11 mouse cellular contexts compared by ENCODE assay signal in the genomic region with DNA sequence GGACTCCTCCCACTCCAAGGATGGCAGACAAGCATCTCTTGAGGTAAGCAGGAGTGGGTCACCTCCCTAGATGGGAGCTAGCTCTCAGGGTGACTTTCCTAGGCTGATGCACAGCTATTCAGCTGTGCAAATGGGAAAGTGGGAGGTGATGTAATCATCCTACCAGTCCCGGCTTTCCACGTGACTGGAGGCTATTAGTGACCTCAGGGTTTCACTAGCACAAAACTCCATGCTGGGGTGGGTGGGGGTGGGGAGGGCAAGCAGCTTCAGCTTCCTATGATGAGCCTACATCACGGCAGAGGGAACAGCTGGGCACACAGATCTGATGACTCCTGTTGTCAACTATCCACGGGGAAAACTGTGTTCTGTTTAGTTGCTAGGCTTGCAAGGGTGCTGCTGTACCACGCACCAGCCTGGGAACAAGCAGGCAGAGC. TPM values are rescaled to one million over a fixed set of nuclear protein-coding genes. Genes with fewer than 3 reads are reported as not detected.
DNase-seq lines count a peak whose midpoint lies in the region; ATAC-seq and TF ChIP-seq lines count a peak whose summit lies in the region.
"Had no signal": no experiment of that assay in that cellular context is flagged by ENCODE, and none has a peak within 500 bp of the region (broad histone marks: within the 10 kb centered on the region; RNA-seq: fewer than 3 reads in every experiment).

No protein-coding gene starts in this region.

- no peak for ATAC-seq in intestine, embryonic 14.5 days (replicated peaks; ENCODE audit: low FRiP score, low TSS enrichment, low read depth)
- ATAC-seq in intestine, postnatal 0 days, result no peak
- peak; percentile 37; the same call in 1 of the 2 replicates for ATAC-seq in hindbrain, embryonic 16.5 days

- no peaks in the 10 kb centered on the region for H3K9me3 ChIP-seq in intestine, embryonic 14.5 days (ENCODE audit: control insufficient read depth, low read length)
- no peaks in the 10 kb centered on the region for H3K9me3 ChIP-seq in intestine, postnatal 0 days (ENCODE audit: control insufficient read depth)
- H3K9me3 ChIP-seq in hindbrain, embryonic 16.5 days (ENCODE audit: control insufficient read depth, low read length), result no peaks in the 10 kb centered on the region

- H3K4me1 ChIP-seq in intestine, embryonic 14.5 days (replicated peaks; ENCODE audit: control insufficient read depth, insufficient read depth, low read length), result peaks cover 13% of the 10 kb centered on the region; the same call in 1 of the 2 replicates
- no peaks in the 10 kb centered on the region for H3K4me1 ChIP-seq in intestine, postnatal 0 days (replicated peaks; ENCODE audit: control insufficient read depth, insufficient read depth, low read length)
- H3K4me1 ChIP-seq in hindbrain, embryonic 16.5 days (ENCODE audit: control insufficient read depth, insufficient read depth, low read depth, low read length), result no peaks in the 10 kb centered on the region

- no peak overlapping the region for H3K4me2 ChIP-seq in intestine, embryonic 14.5 days (ENCODE audit: low read length)
- H3K4me2 ChIP-seq in intestine, postnatal 0 days (replicated peaks; ENCODE audit: low read depth), result no peak overlapping the region
- no peak overlapping the region for H3K4me2 ChIP-seq in hindbrain, embryonic 16.5 days (ENCODE audit: low read length)

- TF ChIP-seq CTCF in intestine, postnatal 0 days (IDR thresholded peaks at IDR 0.05; ENCODE audit: low read depth), result no peak

- no peaks in the 10 kb centered on the region for H3K36me3 ChIP-seq in intestine, embryonic 14.5 days (ENCODE audit: control insufficient read depth, insufficient read depth, low read length)
- no peaks in the 10 kb centered on the region for H3K36me3 ChIP-seq in intestine, postnatal 0 days (ENCODE audit: control insufficient read depth, insufficient read depth)
- no peaks in the 10 kb centered on the region for H3K36me3 ChIP-seq in hindbrain, embryonic 16.5 days (ENCODE audit: control insufficient read depth, insufficient read depth, low read length)

- H3K27ac ChIP-seq in intestine, embryonic 14.5 days (ENCODE audit: low read depth), result peak overlapping the region; percentile 40; the same call in 1 of the 2 replicates
- H3K27ac ChIP-seq in intestine, postnatal 0 days (ENCODE audit: low read depth, low read length), result no peak overlapping the region
- H3K27ac ChIP-seq in hindbrain, embryonic 16.5 days (ENCODE audit: low read depth, low read length), result no peak overlapping the region

- H3K9ac ChIP-seq in intestine, embryonic 14.5 days (ENCODE audit: low read length), result no peak overlapping the region
- H3K9ac ChIP-seq in intestine, postnatal 0 days (ENCODE audit: low read depth, low read length), result no peak overlapping the region
- no peak overlapping the region for H3K9ac ChIP-seq in hindbrain, embryonic 16.5 days (ENCODE audit: low read depth, low read length)

- WGBS in intestine, embryonic 14.5 days, result 32% methylated on average over 5 of the region's 5 CpGs
- WGBS in intestine, postnatal 0 days, result 32% methylated on average over 5 of the region's 5 CpGs
- WGBS in hindbrain, embryonic 16.5 days, result 22% methylated on average over 5 of the region's 5 CpGs

- H3K4me3 ChIP-seq in intestine, embryonic 14.5 days (ENCODE audit: low read depth, low read length), result no peak overlapping the region
- no peak overlapping the region for H3K4me3 ChIP-seq in intestine, postnatal 0 days (ENCODE audit: low read depth, low read length)
- no peak overlapping the region for H3K4me3 ChIP-seq in hindbrain, embryonic 16.5 days (ENCODE audit: low read length)

- DNase-seq in intestine, embryonic 14.5 days (ENCODE audit: low spot score), result no peak
- DNase-seq in right cerebral cortex, postnatal 25 days, result peak; percentile 57
- DNase-seq in right cerebral cortex, postnatal 10 days (ENCODE audit: low spot score in 2 of 2), result no peak
- no peak for DNase-seq in cerebellum, adult 11 months
- DNase-seq in gastrocnemius, postnatal 25 days, result no peak
- no peak for DNase-seq in heart, adult 9 months (ENCODE audit: low spot score in 2 of 2)
- DNase-seq: lung, adult 2 months; thymus, postnatal 14 days had no signal

- H3K27me3 ChIP-seq in intestine, embryonic 14.5 days (replicated peaks; ENCODE audit: control insufficient read depth, insufficient read depth, low read length), result no peaks in the 10 kb centered on the region
- no peaks in the 10 kb centered on the region for H3K27me3 ChIP-seq in intestine, postnatal 0 days (replicated peaks; ENCODE audit: control insufficient read depth, insufficient read depth, low read length)
- no peaks in the 10 kb centered on the region for H3K27me3 ChIP-seq in hindbrain, embryonic 16.5 days (replicated peaks; ENCODE audit: control insufficient read depth, insufficient read depth, low read length)
- H3K27me3 ChIP-seq: CH12.LX had no signal

RNA-seq across cellular contexts. Expression of a gene that starts 29.3 kb away (rescaled TPM):
- polyA plus RNA-seq in intestine, embryonic 14.5 days (2014; fragmentation: Nextera tagmentation; extraction: Ambion mirVana), result 65.5 and 71.3 TPM in 2 replicates
- 26.9 and 29.6 TPM in 2 replicates for polyA plus RNA-seq in intestine, postnatal 0 days (2015; fragmentation: Nextera tagmentation; extraction: Ambion mirVana)
- 40.4 and 50.5 TPM in 2 replicates for polyA plus RNA-seq in hindbrain, embryonic 16.5 days (2015; fragmentation: Nextera tagmentation; extraction: Ambion mirVana)
- 10 to 100 TPM; 29.4 to 35.7 TPM for total RNA-seq in gastrocnemius, postnatal 25 days (2021)
- total RNA-seq: CH12.LX had no signal

RNA-seq across cellular contexts. Expression of a gene that starts 29.3 kb away (rescaled TPM):
- 1.7 and 1.8 TPM in 2 replicates for polyA plus RNA-seq in intestine, embryonic 14.5 days (2014; fragmentation: Nextera tagmentation; extraction: Ambion mirVana)
- polyA plus RNA-seq in intestine, postnatal 0 days (2015; fragmentation: Nextera tagmentation; extraction: Ambion mirVana), result 0.27 and 0.35 TPM in 2 replicates
- polyA plus RNA-seq in hindbrain, embryonic 16.5 days (2015; fragmentation: Nextera tagmentation; extraction: Ambion mirVana), result 13.8 and 21.5 TPM in 2 replicates
- 1 to 10 TPM; 4.2 to 4.6 TPM for total RNA-seq in gastrocnemius, postnatal 25 days (2021)
- total RNA-seq: CH12.LX had no signal

RNA-seq across cellular contexts. Expression of a gene that starts 56.2 kb away (rescaled TPM):
- polyA plus RNA-seq in intestine, embryonic 14.5 days (2014; fragmentation: Nextera tagmentation; extraction: Ambion mirVana), result 0.11 and 0.27 TPM in 2 replicates
- 0.14 and 0.16 TPM in 2 replicates for polyA plus RNA-seq in intestine, postnatal 0 days (2015; fragmentation: Nextera tagmentation; extraction: Ambion mirVana)
- 0.43 and 0.79 TPM in 2 replicates for polyA plus RNA-seq in hindbrain, embryonic 16.5 days (2015; fragmentation: Nextera tagmentation; extraction: Ambion mirVana)
- not detected for total RNA-seq in gastrocnemius, postnatal 25 days (2021)
